Mouse (Mus musculus) neural tube, embryonic 14.5 days (tissue): ENCODE results near the gene Gpc3. TPM values are rescaled to one million over a fixed set of nuclear protein-coding genes. Genes with fewer than 3 reads are reported as not detected.
"Not testable (repeated sequence)": the region's sequence is repeated elsewhere in the genome, so short reads cannot be mapped to it uniquely, and the experiment has no call there.

Experiments
- ATAC-seq: fragments of 200-750 bp; cut with Nextera tagmentation; 2 replicates; pipeline ENCODE4 v1.8.0; 2017; ENCODE audit warnings: low read depth, mild to moderate bottlenecking, moderate TSS enrichment, moderate library complexity
- H3K27ac ChIP-seq: fragments of 300-500 bp; sonication (generic); 2 replicates; pipeline ENCODE4 v1.5.1; 2014; ENCODE audit warnings: low read depth, mild to moderate bottlenecking, control low read depth, low read length, moderate library complexity, mixed read lengths
- H3K27me3 ChIP-seq: fragments of 300-500 bp; sonication (generic); 2 replicates; pipeline ENCODE4 v1.6.1; 2014; ENCODE audit warnings: low read length; ENCODE audit not compliant: control insufficient read depth, insufficient read depth
- H3K36me3 ChIP-seq: fragments of 300-500 bp; sonication (generic); 2 replicates; pipeline ENCODE4 v1.6.1; 2014; ENCODE audit warnings: low read length, mixed read lengths; ENCODE audit not compliant: control insufficient read depth, insufficient read depth
- H3K4me1 ChIP-seq: fragments of 300-500 bp; sonication (generic); 2 replicates; pipeline ENCODE4 v1.6.1; 2014; ENCODE audit warnings: low read length; ENCODE audit not compliant: control insufficient read depth, insufficient read depth
- H3K4me2 ChIP-seq: fragments of 300-500 bp; sonication (generic); 2 replicates; pipeline ENCODE4 v1.6.1; 2014; ENCODE audit warnings: mild to moderate bottlenecking, low read depth, low read length, control low read depth
- H3K4me3 ChIP-seq: fragments of 300-500 bp; sonication (generic); 2 replicates; pipeline ENCODE4 v1.5.1; 2014; ENCODE audit warnings: low read depth, low read length, control low read depth, mixed read lengths
- H3K9ac ChIP-seq: fragments of 300-500 bp; sonication (generic); replicated peaks from 2 replicates; pipeline ENCODE4 v1.6.1; 2014; ENCODE audit warnings: low read depth, mild to moderate bottlenecking, control low read depth, low read length, mixed read lengths
- H3K9me3 ChIP-seq: fragments of 300-500 bp; sonication (generic); 2 replicates; pipeline ENCODE4 v1.6.1; 2016; ENCODE audit warnings: low read length; ENCODE audit not compliant: control insufficient read depth
- WGBS: fragments of 180-500 bp; shearing (Covaris S2); extraction: QIAGEN DNeasy Blood & Tissue Kit; methylation state at CpG from one replicate; pipeline ENCODE4 v1.1.7; 2014; 5-methylcytosine and 5-hydroxymethylcytosine counted together
- polyA plus RNA-seq: library from polyadenylated mRNA; unstranded; fragments of >200 nt; fragmentation: Nextera tagmentation; extraction: Ambion mirVana; gene quantifications from 2 replicates; pipeline ENCODE4 v1.2.1, GENCODE M21; 2014

Gene Gpc3
- polyA plus RNA-seq, 1 experiment from 2014 or later, result 33.2 TPM

- Histone ChIP-seq H3K4me2 (no peak overlapping the region), H3K4me3 (no peak overlapping the region), H3K27ac (no peak overlapping the region), H3K27me3 (no peaks in the 10 kb centered on the region), H3K4me1 (no peaks in the 10 kb centered on the region), H3K36me3 (no peaks in the 10 kb centered on the region), H3K9ac (no peak overlapping the region), H3K9me3 (no peaks in the 10 kb centered on the region)
- 70% methylated on average over 6 of the region's 6 CpGs for WGBS
- no peak for ATAC-seq
Observed at GRCm38 (mm10) chrX:52287944-52288343, 325.8 kb downstream of the Gpc3 start.

GRCm38 (mm10) chrX:52282070-52282469 lies 331.7 kb downstream of the Gpc3 start:
- Histone ChIP-seq H3K4me1 (no peaks in the 10 kb centered on the region), H3K9me3 (no peaks in the 10 kb centered on the region), H3K4me2 (no peak overlapping the region), H3K27me3 (no peaks in the 10 kb centered on the region), H3K9ac (no peak overlapping the region), H3K4me3 (no peak overlapping the region), H3K36me3 (no peaks in the 10 kb centered on the region), H3K27ac (no peak overlapping the region)
- 79% methylated on average over 4 of the region's 4 CpGs for WGBS
- no peak for ATAC-seq

GRCm38 (mm10) chrX:52281103-52281900 lies 332.4 kb downstream of the Gpc3 start:
- Histone ChIP-seq H3K27ac (no peak overlapping the region), H3K4me1 (no peaks in the 10 kb centered on the region), H3K9ac (no peak overlapping the region), H3K4me2 (no peak overlapping the region), H3K9me3 (no peaks in the 10 kb centered on the region), H3K27me3 (no peaks in the 10 kb centered on the region), H3K4me3 (no peak overlapping the region), H3K36me3 (no peaks in the 10 kb centered on the region)
- WGBS, result 87% methylated on average over 6 of the region's 6 CpGs
- ATAC-seq, result no peak

DNA sequence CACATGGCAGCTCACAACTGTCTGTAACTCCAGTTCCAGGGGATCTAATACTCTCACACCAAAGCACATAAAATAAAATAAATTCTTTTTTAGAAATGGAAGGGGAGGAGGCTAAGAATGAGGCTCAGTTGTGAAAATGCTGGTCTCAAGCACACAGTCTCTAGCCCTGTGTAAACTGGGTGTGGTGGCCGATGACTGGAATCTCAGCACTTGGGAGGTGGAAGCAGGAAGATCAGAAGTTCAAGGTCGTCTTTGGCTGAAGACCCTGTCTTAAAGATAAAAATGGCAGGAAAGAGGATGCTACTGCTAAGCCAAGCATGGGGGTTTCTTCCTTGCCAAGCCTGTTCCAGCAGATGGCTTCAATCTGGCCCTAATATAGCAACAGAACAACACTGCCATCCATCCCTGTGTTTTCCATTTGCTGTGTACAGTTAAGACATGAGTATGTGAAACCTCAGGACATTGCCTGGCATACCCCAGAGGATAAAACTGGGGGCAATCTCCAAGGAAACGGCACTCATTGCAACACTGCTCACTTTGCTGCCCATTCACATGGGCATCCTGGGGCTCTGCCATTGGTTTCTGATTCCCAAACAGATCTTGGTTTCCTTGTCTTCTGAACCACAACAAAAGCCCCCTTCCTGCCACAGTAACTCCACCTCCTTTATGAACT lies 334.9 kb downstream of the Gpc3 start:
- Histone ChIP-seq H3K36me3 (no peaks in the 10 kb centered on the region), H3K27ac (no peak overlapping the region), H3K9ac (no peak overlapping the region), H3K4me2 (no peak overlapping the region), H3K9me3 (no peaks in the 10 kb centered on the region), H3K27me3 (no peaks in the 10 kb centered on the region), H3K4me3 (no peak overlapping the region), H3K4me1 (no peaks in the 10 kb centered on the region)
- 82% methylated on average over 3 of the region's 3 CpGs for WGBS
- ATAC-seq, result no peak

DNA sequence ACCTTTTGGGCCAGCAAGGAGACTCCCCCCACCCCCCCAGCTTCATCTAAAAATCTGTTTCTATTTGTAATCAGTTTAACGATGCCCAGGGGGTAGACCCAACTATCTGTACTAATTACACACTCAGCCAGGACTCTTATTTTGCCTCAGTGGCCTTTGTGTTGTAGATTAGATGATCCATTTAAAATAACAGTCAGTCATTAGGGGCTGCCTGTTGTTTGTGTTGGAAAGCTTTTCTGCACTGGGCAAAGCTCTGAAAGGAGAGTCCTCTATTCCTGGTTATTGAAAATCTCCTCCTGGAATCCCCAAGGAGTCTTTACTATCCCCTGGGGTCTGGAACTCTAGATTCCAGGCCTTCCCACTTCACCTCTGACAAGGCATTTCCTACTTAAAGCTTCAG lies 336.2 kb downstream of the Gpc3 start:
- no peaks in the 10 kb centered on the region for H3K4me1 ChIP-seq
- H3K9ac ChIP-seq, result no peak overlapping the region
- H3K4me3 ChIP-seq, result no peak overlapping the region
- no peak overlapping the region for H3K27ac ChIP-seq
- no peaks in the 10 kb centered on the region for H3K9me3 ChIP-seq
- no peak; the same call in 1 of the 2 replicates for ATAC-seq
- H3K27me3 ChIP-seq, result no peaks in the 10 kb centered on the region
- no peaks in the 10 kb centered on the region for H3K36me3 ChIP-seq
- H3K4me2 ChIP-seq, result no peak overlapping the region
- 41% methylated on average over 1 of the region's 1 CpGs for WGBS

- Histone ChIP-seq H3K9me3 (no peaks in the 10 kb centered on the region), H3K27ac (no peak overlapping the region), H3K36me3 (no peaks in the 10 kb centered on the region), H3K27me3 (no peaks in the 10 kb centered on the region), H3K4me3 (no peak overlapping the region), H3K4me2 (no peak overlapping the region), H3K4me1 (no peaks in the 10 kb centered on the region), H3K9ac (no peak overlapping the region)
- 82% methylated on average over 7 of the region's 7 CpGs for WGBS
- ATAC-seq, result no peak
Observed at GRCm38 (mm10) chrX:52273016-52273415, 340.7 kb downstream of the Gpc3 start.

- ATAC-seq, result no peak
- H3K4me2 ChIP-seq, result no peak overlapping the region
- H3K9ac ChIP-seq, result no peak overlapping the region
- no peaks in the 10 kb centered on the region for H3K4me1 ChIP-seq
- no peak overlapping the region for H3K27ac ChIP-seq
- no peaks in the 10 kb centered on the region for H3K9me3 ChIP-seq
- H3K36me3 ChIP-seq, result no peaks in the 10 kb centered on the region
- no peak overlapping the region for H3K4me3 ChIP-seq
- H3K27me3 ChIP-seq, result no peaks in the 10 kb centered on the region
- WGBS, result 86% methylated on average over 11 of the region's 11 CpGs
Observed at GRCm38 (mm10) chrX:52261991-52262390, 351.8 kb downstream of the Gpc3 start.

- Histone ChIP-seq H3K27me3 (no peaks in the 10 kb centered on the region), H3K4me2 (no peak overlapping the region), H3K27ac (no peak overlapping the region), H3K36me3 (no peaks in the 10 kb centered on the region), H3K9me3 (no peaks in the 10 kb centered on the region), H3K4me1 (no peaks in the 10 kb centered on the region), H3K9ac (no peak overlapping the region), H3K4me3 (no peak overlapping the region)
- no peak for ATAC-seq
- 86% methylated on average over 7 of the region's 7 CpGs for WGBS
Observed at GRCm38 (mm10) chrX:52261546-52261945, 352.2 kb downstream of the Gpc3 start.

- not testable (repeated sequence) for H3K4me2 ChIP-seq, H3K27me3 ChIP-seq, H3K9ac ChIP-seq, H3K4me1 ChIP-seq, ATAC-seq, H3K4me3 ChIP-seq, H3K36me3 ChIP-seq, H3K27ac ChIP-seq, H3K9me3 ChIP-seq
- 59% methylated on average over 1 of the region's 1 CpGs for WGBS
Observed at GRCm38 (mm10) chrX:52259771-52260170, 354.0 kb downstream of the Gpc3 start.
